ENCODE assay signal across 26 mouse cellular contexts in genomic region chr15:89551733-89552132, GRCm38 (mm10). TPM values are rescaled to one million over a fixed set of nuclear protein-coding genes. Genes with fewer than 3 reads are reported as not detected.
DNase-seq lines count a peak whose midpoint lies in the region; ATAC-seq lines count a peak whose summit lies in the region.
"Had no signal": no experiment of that assay in that cellular context is flagged by ENCODE, and none has a peak within 500 bp of the region (broad histone marks: within the 10 kb centered on the region; RNA-seq: fewer than 3 reads in every experiment).

No protein-coding gene starts in this region.

- no peak overlapping the region for H3K4me2 ChIP-seq in kidney, embryonic 15.5 days
- H3K4me2 ChIP-seq: embryonic facial prominence, embryonic 12.5 days; embryonic facial prominence, embryonic 15.5 days; heart, embryonic 13.5 days; hindbrain, embryonic 14.5 days had no signal

- no peak overlapping the region for H3K27ac ChIP-seq in kidney, embryonic 15.5 days
- H3K27ac ChIP-seq: embryonic facial prominence, embryonic 12.5 days; embryonic facial prominence, embryonic 15.5 days; gastrocnemius, adult 2 months; heart, embryonic 13.5 days; hindbrain, embryonic 14.5 days; hindbrain, postnatal 0 days had no signal

- WGBS in kidney, embryonic 15.5 days, result 87% methylated on average over 1 of the region's 1 CpGs

- peak; percentile 57 to 67 for DNase-seq in cerebellum, adult 18-20 months
- DNase-seq in cerebellum, postnatal 10 days, result no peak
- DNase-seq in cerebellum, adult 9-11 months, result peak; percentile 66
- DNase-seq in cerebellum, postnatal 25 days, result peak; percentile 51 to 62
- DNase-seq: adrenal gland, adult 8-10 months; adrenal gland, postnatal 25 days; forebrain, postnatal 0 days; gastrocnemius, adult 2 months; gastrocnemius, postnatal 14 days; heart, adult 18-20 months; heart, postnatal 14 days; heart, postnatal 4 days; kidney, adult 18-20 months; kidney, adult 9 months had no signal

- peaks cover 10% of the 10 kb centered on the region; the same call in 1 of the 2 replicates for H3K36me3 ChIP-seq in kidney, embryonic 15.5 days

- no peak overlapping the region for H3K4me3 ChIP-seq in kidney, embryonic 15.5 days (replicated peaks)
- H3K4me3 ChIP-seq: embryonic facial prominence, embryonic 12.5 days; embryonic facial prominence, embryonic 15.5 days; gastrocnemius, adult 2 months; heart, embryonic 13.5 days had no signal

- no peak for ATAC-seq in cerebellum, adult (ENCODE audit: insufficient number of reproducible peaks, low FRiP score, low TSS enrichment)
- ATAC-seq in kidney, embryonic 15.5 days (replicated peaks; ENCODE audit: low FRiP score), result no peak
- ATAC-seq: CD4-positive, CD25-positive, alpha-beta regulatory T cell, adult 4 months; forebrain, embryonic 14.5 days; forebrain, postnatal 0 days; hindbrain, postnatal 0 days; inflammation-experienced regulatory T-cells, adult 6 months; intestine, embryonic 16.5 days had no signal

- H3K9ac ChIP-seq in kidney, embryonic 15.5 days, result no peak overlapping the region
- H3K9ac ChIP-seq: embryonic facial prominence, embryonic 12.5 days; embryonic facial prominence, embryonic 15.5 days; forebrain, postnatal 0 days; heart, embryonic 13.5 days; hindbrain, embryonic 14.5 days had no signal

- H3K4me1 ChIP-seq in kidney, embryonic 15.5 days, result peaks cover 32% of the 10 kb centered on the region

- no peaks in the 10 kb centered on the region for H3K9me3 ChIP-seq in kidney, embryonic 15.5 days (replicated peaks)
- H3K9me3 ChIP-seq: embryonic facial prominence, embryonic 12.5 days; embryonic facial prominence, embryonic 15.5 days; heart, embryonic 13.5 days had no signal

- H3K27me3 ChIP-seq in kidney, embryonic 15.5 days, result peaks cover 38% of the 10 kb centered on the region

RNA-seq across cellular contexts. Expression of gene Acr, which starts 16.4 kb away (rescaled TPM):
- 0.22 and 0.27 TPM in 2 replicates for polyA plus RNA-seq in kidney, embryonic 15.5 days (2015; fragmentation: Nextera tagmentation; extraction: Ambion mirVana)
- polyA plus RNA-seq: C2C12; CD4-positive, CD25-positive, alpha-beta regulatory T cell, adult 4 months; inflammation-experienced regulatory T-cells, adult 6 months had no signal

RNA-seq across cellular contexts. Expression of gene Rabl2, which starts 40.0 kb away (rescaled TPM):
- 53.9 and 55.9 TPM in 2 replicates for polyA plus RNA-seq in kidney, embryonic 15.5 days (2015; fragmentation: Nextera tagmentation; extraction: Ambion mirVana)

RNA-seq across cellular contexts. Expression of gene Shank3, which starts 52.3 kb away (rescaled TPM):
- polyA plus RNA-seq in kidney, embryonic 15.5 days (2015; fragmentation: Nextera tagmentation; extraction: Ambion mirVana), result 1.8 and 2.2 TPM in 2 replicates
- polyA plus RNA-seq: CD4-positive, CD25-positive, alpha-beta regulatory T cell, adult 4 months; inflammation-experienced regulatory T-cells, adult 6 months had no signal

Comparison
In these comparisons a context has a peak if more than half of its experiments do, and no peak if none do; other contexts are left out.
1. DNase-seq: peak in cerebellum, adult 18-20 months (2 of 2), cerebellum, adult 9-11 months (single experiment) and cerebellum, postnatal 25 days (2 of 2); none in cerebellum, postnatal 10 days (0 of 2).